Mouse (Mus musculus) embryonic facial prominence, embryonic 13.5 days (tissue): Measurements from ENCODE around the gene Plekhm3. TPM values are rescaled to one million over a fixed set of nuclear protein-coding genes. Genes with fewer than 3 reads are reported as not detected.

ENCODE experiments used
- ATAC-seq: fragments of 200-750 bp; cut with Nextera tagmentation; 2 replicates; pipeline ENCODE4 v1.8.0; 2017; ENCODE audit warnings: low read depth; ENCODE audit not compliant: insufficient number of reproducible peaks, insufficient read depth, low FRiP score, low TSS enrichment
- H3K27ac ChIP-seq: fragments of 300-500 bp; sonication (generic); 2 replicates; pipeline ENCODE4 v1.5.1; 2015; ENCODE audit warnings: moderate library complexity, mild to moderate bottlenecking, inconsistent platforms
- H3K27me3 ChIP-seq: fragments of 300-500 bp; sonication (generic); 2 replicates; pipeline ENCODE4 v1.6.1; 2015; ENCODE audit warnings: mild to moderate bottlenecking, inconsistent platforms
- H3K36me3 ChIP-seq: fragments of 300-500 bp; sonication (generic); 2 replicates; pipeline ENCODE4 v1.6.1; 2015; ENCODE audit warnings: mild to moderate bottlenecking, inconsistent platforms
- H3K4me1 ChIP-seq: fragments of 300-500 bp; sonication (generic); 2 replicates; pipeline ENCODE4 v1.6.1; 2015; ENCODE audit warnings: inconsistent platforms
- H3K4me2 ChIP-seq: fragments of 300-500 bp; sonication (generic); 2 replicates; pipeline ENCODE4 v1.6.1; 2015; ENCODE audit warnings: moderate library complexity, mild to moderate bottlenecking, inconsistent platforms
- H3K4me3 ChIP-seq: fragments of 300-500 bp; sonication (generic); 2 replicates; pipeline ENCODE4 v1.5.1; 2015; ENCODE audit warnings: mild to moderate bottlenecking, inconsistent platforms
- H3K9ac ChIP-seq: fragments of 300-500 bp; sonication (generic); 2 replicates; pipeline ENCODE4 v1.6.1; 2015; ENCODE audit warnings: mild to moderate bottlenecking, inconsistent platforms
- H3K9me3 ChIP-seq: fragments of 300-500 bp; sonication (generic); 2 replicates; pipeline ENCODE4 v1.6.1; 2016; ENCODE audit warnings: inconsistent platforms
- WGBS: fragments of 180-500 bp; shearing (Covaris S2); methylation state at CpG from one replicate; pipeline ENCODE4 v1.1.7; 2015; ENCODE audit warnings: mixed read lengths; 5-methylcytosine and 5-hydroxymethylcytosine counted together
- polyA plus RNA-seq: library from polyadenylated mRNA; unstranded; fragments of >200 nt; fragmentation: Nextera tagmentation; extraction: Ambion mirVana; gene quantifications from 2 replicates; pipeline ENCODE4 v1.2.1, GENCODE M21; 2015

The Plekhm3 gene
- polyA plus RNA-seq, 1 experiment from 2014 or later, result 8.7 TPM

DNA sequence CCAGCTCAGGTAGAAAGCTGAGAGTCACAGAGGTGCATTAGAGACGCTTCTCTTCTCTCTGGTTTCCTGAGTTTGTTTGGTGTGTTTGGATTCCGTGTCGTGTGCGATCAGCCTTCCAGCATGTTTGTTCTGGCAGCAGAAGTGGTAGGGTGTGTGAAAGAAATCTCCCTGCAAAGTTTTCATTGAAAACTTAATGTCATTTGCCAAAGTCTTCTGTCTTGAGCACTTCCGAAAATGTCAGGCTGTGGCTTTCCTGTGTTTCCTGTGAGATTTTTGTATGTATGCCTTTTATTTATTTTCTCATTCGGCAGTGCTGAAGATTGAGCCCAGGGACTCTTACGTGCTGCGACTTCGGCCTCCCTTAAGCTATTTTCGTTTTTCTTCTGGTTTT lies 200.0 kb downstream of the Plekhm3 start:
- H3K9ac ChIP-seq, result no peak overlapping the region
- H3K27ac ChIP-seq, result peak overlapping the region; percentile 55; the same call in 1 of the 2 replicates
- H3K4me1 ChIP-seq, result peaks cover 15% of the 10 kb centered on the region
- no peak overlapping the region for H3K4me2 ChIP-seq
- no peak overlapping the region for H3K4me3 ChIP-seq
- 55% methylated on average over 10 of the region's 10 CpGs for WGBS
- H3K27me3 ChIP-seq, result no peaks in the 10 kb centered on the region
- H3K9me3 ChIP-seq, result no peaks in the 10 kb centered on the region
- no peak for ATAC-seq
- no peaks in the 10 kb centered on the region for H3K36me3 ChIP-seq

DNA sequence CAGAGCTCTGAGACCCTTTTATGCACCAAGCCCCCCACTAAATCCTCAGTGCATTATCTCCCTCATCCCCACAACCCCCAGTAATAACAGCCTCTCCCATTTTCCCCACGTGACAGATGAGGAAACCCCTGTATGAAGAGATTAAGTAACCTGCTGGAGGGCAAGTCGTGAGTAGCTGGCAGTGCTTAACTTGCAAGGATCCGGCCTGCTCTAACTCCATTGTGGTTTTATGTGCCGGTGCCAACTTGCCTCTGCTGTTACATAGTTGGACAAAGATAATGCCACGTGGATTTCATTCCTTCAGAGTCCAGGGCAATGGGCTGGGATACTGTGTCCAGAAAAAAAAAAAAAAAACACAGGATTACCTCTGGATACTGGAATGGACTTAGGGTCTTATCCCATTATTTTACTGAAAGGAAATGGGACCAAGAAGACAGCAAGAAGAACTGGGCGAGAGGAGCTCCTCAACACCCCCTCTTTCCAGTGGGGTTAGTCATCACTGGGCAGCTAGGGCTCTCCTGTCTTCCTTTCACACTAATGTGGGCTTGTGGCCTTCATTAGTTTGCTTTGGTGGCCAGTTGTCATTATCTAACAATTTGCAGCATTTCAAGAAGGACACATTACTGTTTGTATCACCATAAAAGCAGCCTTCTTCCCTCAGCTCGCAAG lies 200.5 kb downstream of the Plekhm3 start:
- no peak overlapping the region for H3K9ac ChIP-seq
- H3K27ac ChIP-seq, result peak overlapping the region; percentile 55; the same call in 1 of the 2 replicates
- WGBS, result 47% methylated on average over 7 of the region's 7 CpGs
- H3K4me1 ChIP-seq, result peaks cover 15% of the 10 kb centered on the region
- H3K9me3 ChIP-seq, result no peaks in the 10 kb centered on the region
- H3K27me3 ChIP-seq, result no peaks in the 10 kb centered on the region
- no peak for ATAC-seq
- H3K4me2 ChIP-seq, result no peak overlapping the region
- H3K36me3 ChIP-seq, result no peaks in the 10 kb centered on the region
- H3K4me3 ChIP-seq, result no peak overlapping the region

DNA sequence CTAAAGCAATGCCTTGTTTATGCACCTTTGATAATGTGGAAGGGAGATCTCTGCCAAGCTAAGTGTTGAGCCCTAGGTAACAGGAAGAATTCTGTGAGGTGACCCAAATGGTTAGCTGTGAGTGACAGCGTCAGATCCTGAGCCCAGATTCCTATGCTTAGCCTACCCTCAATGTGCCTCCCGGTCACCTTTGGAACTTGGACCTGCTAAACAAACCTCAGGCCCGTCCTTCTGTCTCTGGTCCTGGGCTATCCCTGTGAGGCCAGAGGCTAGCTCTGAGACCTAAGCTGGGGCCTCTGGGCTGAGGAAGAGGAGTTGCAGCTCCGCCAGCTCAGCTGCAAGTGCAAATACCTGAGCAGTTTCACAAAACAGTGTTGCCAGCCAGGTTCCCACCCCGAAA lies 202.0 kb downstream of the Plekhm3 start:
- no peak for ATAC-seq
- Histone ChIP-seq H3K4me3 (no peak overlapping the region), H3K9ac (no peak overlapping the region), H3K9me3 (no peaks in the 10 kb centered on the region), H3K36me3 (no peaks in the 10 kb centered on the region), H3K27ac (no peak overlapping the region), H3K4me1 (peaks cover 15% of the 10 kb centered on the region), H3K4me2 (no peak overlapping the region), H3K27me3 (no peaks in the 10 kb centered on the region)
- 77% methylated on average over 5 of the region's 5 CpGs for WGBS

DNA sequence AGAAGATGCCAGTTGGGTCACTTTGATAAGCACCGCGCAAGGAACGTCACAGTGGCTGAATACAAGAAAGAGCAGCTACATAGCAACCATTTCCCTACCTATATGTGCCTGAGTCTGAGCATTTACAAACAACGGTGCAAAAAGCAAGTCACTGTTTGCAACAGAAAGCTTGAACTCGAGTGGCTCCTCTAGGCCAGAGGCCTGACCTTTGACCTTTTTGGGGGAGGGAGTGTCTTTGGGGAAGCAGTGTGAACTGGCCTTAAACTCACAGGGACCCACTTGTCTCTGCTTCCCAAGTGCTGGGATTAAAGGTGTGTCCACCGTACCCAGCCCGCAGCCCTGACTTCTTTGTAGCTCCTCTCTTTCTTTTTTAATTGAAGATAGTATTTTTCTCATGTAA lies 203.0 kb downstream of the Plekhm3 start:
- Histone ChIP-seq H3K36me3 (no peaks in the 10 kb centered on the region), H3K9me3 (no peaks in the 10 kb centered on the region), H3K27me3 (no peaks in the 10 kb centered on the region)

DNA sequence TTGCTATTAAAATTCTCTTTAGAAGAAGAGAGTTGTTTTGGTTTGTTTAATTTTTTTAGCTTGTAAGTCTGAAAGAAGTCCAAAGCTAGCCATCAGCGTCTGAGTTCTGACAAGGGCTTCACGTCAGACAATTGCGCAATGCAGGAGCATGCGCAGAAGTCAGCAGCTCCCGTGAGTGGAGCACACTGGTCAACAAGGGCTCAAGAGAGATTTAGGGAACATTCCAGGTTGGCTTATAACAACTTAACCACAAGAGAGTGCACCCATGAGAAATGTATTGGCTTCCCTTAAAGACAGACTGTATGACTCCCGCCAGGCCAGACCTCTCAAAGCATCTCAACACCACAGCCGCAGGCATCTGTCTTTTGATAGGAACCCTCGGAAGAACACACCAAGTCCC lies 203.5 kb downstream of the Plekhm3 start:
- Histone ChIP-seq H3K27ac (no peak overlapping the region), H3K36me3 (no peaks in the 10 kb centered on the region), H3K9me3 (no peaks in the 10 kb centered on the region), H3K4me1 (peaks cover 15% of the 10 kb centered on the region), H3K27me3 (no peaks in the 10 kb centered on the region), H3K4me2 (no peak overlapping the region), H3K4me3 (no peak overlapping the region), H3K9ac (no peak overlapping the region)
- ATAC-seq, result no peak
- 85% methylated on average over 8 of the region's 8 CpGs for whole genome bisulfite sequencing

More for the DNA sequence above, 203.0 kb downstream of the Plekhm3 start:
- Histone ChIP-seq H3K4me2 (no peak overlapping the region), H3K4me3 (no peak overlapping the region), H3K9ac (no peak overlapping the region), H3K4me1 (peaks cover 15% of the 10 kb centered on the region), H3K27ac (no peak overlapping the region)
- no peak for ATAC-seq
- 72% methylated on average over 7 of the region's 7 CpGs for WGBS

DNA sequence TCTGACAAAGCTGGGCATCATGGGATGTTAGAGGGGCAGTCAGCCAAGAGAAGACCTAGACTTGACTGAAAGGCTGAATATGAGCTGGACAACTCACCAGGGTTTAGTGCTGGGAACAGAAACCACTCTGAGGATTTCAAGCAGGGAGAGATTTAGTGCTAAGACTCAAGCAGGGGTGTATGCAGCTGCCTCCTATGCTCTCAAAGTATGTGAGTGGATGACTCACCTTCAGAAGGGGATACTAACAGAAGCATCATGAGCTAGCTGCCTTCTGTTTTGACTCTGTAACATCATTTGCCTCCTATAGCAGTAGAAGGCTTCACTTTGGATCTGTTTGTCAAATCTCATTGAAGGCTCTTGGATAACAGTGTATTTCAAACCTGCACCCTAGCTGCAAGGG lies 212.0 kb downstream of the Plekhm3 start:
- no peak overlapping the region for H3K27ac ChIP-seq
- H3K9me3 ChIP-seq, result no peaks in the 10 kb centered on the region
- H3K4me2 ChIP-seq, result no peak overlapping the region
- no peak overlapping the region for H3K4me3 ChIP-seq
- no peak for ATAC-seq
- H3K4me1 ChIP-seq, result no peaks in the 10 kb centered on the region
- H3K9ac ChIP-seq, result no peak overlapping the region
- no peaks in the 10 kb centered on the region for H3K36me3 ChIP-seq
- no peaks in the 10 kb centered on the region for H3K27me3 ChIP-seq

DNA sequence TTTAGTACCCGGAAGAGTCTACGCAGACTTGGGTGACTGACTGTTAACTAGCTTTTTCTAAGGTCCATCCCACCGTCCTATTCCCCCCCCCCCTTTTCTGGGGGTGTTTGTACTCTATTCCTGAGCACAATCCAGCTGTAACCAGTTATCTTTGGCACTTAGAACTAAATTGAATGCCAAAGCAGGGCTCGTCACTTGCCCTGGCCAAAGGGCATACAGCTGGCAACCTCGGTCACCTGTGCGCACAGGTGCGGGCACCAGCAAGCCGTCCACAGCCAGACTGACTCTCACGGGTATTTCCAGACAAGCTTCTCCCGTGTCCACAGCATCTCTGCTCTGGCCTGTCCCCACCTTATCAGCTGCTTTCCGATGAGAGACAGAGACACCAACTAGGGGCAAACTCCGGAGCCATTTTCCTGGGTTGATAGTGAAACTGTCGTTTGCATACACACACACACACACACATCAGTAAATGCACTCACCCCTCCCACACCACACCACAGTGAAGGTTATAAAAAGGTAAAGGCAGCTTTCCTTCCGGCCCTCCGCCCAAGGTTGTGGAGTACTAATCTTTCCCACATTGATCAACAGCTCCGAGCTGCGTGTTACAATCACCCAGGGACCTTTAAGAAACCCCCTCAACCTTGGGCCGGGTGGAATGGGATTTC lies 213.7 kb downstream of the Plekhm3 start:
- Histone ChIP-seq H3K9me3 (no peaks in the 10 kb centered on the region), H3K9ac (no peak overlapping the region), H3K4me1 (peaks cover 11% of the 10 kb centered on the region), H3K4me3 (no peak overlapping the region), H3K27ac (no peak overlapping the region), H3K27me3 (peaks cover 14% of the 10 kb centered on the region), H3K36me3 (no peaks in the 10 kb centered on the region), H3K4me2 (no peak overlapping the region)
- 86% methylated on average over 18 of the region's 18 CpGs for WGBS
- ATAC-seq, result no peak

DNA sequence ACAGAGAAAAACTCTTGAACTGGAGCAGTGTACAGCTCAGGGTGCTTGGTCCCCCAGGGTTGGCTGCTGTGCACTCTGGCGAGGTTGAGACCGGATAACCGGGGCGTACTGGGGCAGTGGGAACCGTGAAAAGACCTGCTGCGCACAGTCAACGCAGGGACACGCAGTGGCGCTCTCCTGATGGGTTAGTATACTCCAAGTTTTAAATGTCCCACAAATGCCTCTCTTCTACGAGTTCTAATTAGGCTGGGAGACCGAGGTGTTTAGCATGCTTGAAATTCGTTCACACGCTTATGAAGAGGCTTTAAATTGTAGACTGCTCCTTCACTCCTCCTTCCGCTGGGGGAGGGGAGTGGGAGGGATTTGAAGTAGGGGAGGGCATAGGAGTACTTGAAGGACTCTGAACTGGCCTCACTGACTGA lies 218.0 kb downstream of the Plekhm3 start:
- H3K9me3 ChIP-seq, result no peaks in the 10 kb centered on the region
- WGBS, result under 1% methylated on average over 14 of the region's 14 CpGs
- H3K9ac ChIP-seq, result peak overlapping the region; percentile 76; the same call in 1 of the 2 replicates
- peaks cover 36% of the 10 kb centered on the region for H3K4me1 ChIP-seq
- H3K4me3 ChIP-seq, result peak overlapping the region; percentile 69
- ATAC-seq, result no peak
- no peak overlapping the region for H3K27ac ChIP-seq
- 0 out of 2 replicates have a peak, but pooled peaks cover 8% of the 10 kb centered on the region for H3K36me3 ChIP-seq
- peaks cover 50% of the 10 kb centered on the region for H3K27me3 ChIP-seq
- peak overlapping the region; percentile 95 for H3K4me2 ChIP-seq

DNA sequence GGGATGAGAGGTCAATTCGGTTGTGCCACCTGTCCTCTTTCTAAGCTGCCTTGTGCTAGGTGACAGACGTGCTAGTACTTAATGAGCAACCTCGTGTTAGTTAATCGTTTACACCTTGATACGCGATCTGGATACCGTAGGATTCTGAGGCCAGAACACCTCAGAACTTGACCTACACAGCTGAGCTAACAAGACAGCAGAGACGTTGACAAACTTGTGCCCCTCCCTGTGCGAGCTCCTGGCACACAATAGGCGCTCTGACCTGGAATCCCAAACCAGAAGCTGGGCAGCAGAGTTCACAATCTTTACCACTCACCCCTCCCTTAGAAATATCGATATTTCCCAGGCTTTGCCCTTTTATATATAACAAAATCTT lies 218.5 kb downstream of the Plekhm3 start:
- Histone ChIP-seq H3K9me3 (no peaks in the 10 kb centered on the region), H3K4me3 (peak overlapping the region; percentile 69), H3K4me1 (peaks cover 39% of the 10 kb centered on the region), H3K27ac (no peak overlapping the region), H3K9ac (peak overlapping the region; percentile 76), H3K36me3 (0 out of 2 replicates have a peak, but pooled peaks cover 8% of the 10 kb centered on the region), H3K27me3 (peaks cover 55% of the 10 kb centered on the region), H3K4me2 (peak overlapping the region; percentile 95)
- under 1% methylated on average over 11 of the region's 11 CpGs for WGBS
- ATAC-seq, result no peak

DNA sequence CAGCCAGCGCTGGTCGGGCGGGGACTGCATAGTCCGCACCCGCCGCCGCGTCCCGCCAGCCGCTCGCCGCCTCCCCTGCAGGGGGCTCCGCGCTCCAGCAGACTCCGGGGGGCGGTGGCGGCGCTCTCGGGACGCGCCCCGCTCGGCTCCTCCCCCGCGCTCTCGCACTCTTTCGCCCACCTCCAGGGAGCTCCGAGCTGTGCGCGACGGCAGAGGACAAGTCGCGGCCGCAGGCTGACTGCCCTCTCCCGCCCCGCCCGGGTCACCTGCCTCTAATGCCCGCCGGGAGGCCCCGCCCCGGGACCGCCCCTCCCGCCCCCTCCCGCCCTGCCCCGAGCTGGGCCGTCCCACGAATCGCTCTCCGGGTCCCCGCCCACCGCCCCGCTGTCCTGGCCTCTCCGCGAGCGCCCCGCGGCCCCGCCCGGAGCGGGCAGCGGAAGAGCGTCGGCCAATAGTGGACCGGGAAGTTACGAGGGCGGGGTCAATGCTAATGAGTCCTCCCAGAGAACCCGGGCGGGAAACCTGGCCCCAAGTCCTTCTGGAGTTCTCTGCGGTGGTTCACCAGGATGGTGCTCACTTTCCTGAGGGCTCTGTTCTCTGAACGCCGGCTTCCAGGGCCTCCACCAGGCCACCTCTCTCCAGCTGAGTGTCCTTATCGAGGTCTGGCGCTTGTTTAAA lies 219.0 kb downstream of the Plekhm3 start, which contains the start of gene Fzd5:
Gene Fzd5, minus strand, starts transcription at position 250 of the 678 bp plus-strand sequence.
- under 1% methylated on average over 50 of the region's 73 CpGs for WGBS
- peaks cover 40% of the 10 kb centered on the region for H3K4me1 ChIP-seq
- peak within 1 kb of the TSS; percentile 68; the same call in 1 of the 2 replicates for H3K27ac ChIP-seq
- H3K36me3 ChIP-seq, result 0 out of 2 replicates have a peak, but pooled peaks cover 8% of the 10 kb centered on the region
- peaks cover 60% of the 10 kb centered on the region for H3K27me3 ChIP-seq
- peak within 1 kb of the TSS; percentile 69 for H3K4me3 ChIP-seq
- peak within 1 kb of the TSS; percentile 76 for H3K9ac ChIP-seq
- no peaks in the 10 kb centered on the region for H3K9me3 ChIP-seq
- peak within 1 kb of the TSS; percentile 95 for H3K4me2 ChIP-seq
- peak; percentile 93 for ATAC-seq

DNA sequence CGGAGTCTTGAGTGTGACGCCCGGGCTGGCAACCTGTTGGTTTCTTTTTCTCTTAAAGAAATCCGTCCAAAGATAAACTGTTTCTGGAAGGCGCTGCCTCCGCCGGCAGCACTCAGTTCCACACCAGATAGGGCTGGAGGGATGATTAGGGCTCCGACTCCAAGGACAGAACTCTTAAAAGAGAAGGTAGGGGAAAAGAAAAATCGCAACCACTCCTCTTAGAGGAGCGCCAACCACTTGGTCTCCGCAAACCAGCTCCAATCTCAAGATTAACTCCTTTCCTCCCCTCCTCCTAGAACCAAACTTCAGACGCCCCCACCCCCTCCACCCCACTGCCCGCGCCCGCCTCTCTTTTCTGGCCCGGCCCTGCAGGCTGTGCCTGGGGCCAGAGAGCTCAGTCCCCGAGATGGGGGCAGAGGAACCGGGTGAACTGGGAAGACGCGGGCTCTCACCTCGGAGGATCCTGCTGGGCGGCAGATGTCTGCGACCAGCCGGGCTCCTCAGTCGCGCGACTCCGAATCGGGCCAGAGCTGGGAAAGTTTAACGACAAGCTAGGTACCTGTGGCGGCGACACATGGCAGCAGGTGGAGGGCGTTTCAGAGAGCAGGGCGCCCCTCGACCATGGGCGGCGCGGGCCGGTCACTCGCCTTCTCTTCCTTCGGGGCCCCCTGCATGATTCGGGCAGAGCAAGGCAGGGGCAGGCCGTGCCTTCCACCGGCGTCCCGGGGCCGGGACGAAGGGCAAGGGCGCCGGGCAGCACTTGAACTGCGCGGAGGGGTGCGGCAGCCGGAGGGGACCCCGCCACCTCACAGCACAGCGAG lies 219.7 kb downstream of the Plekhm3 start:
- peak overlapping the region; percentile 68; the same call in 1 of the 2 replicates for H3K27ac ChIP-seq
- under 1% methylated on average over 56 of the region's 56 CpGs for WGBS
- peak overlapping the region; percentile 76 for H3K9ac ChIP-seq
- peak overlapping the region; percentile 69 for H3K4me3 ChIP-seq
- H3K36me3 ChIP-seq, result 0 out of 2 replicates have a peak, but pooled peaks cover 8% of the 10 kb centered on the region
- H3K4me1 ChIP-seq, result peaks cover 40% of the 10 kb centered on the region
- peak overlapping the region; percentile 95 for H3K4me2 ChIP-seq
- H3K27me3 ChIP-seq, result peaks cover 67% of the 10 kb centered on the region
- ATAC-seq, result no peak
- no peaks in the 10 kb centered on the region for H3K9me3 ChIP-seq
